Mouse (Mus musculus) kidney, embryonic 14.5 days (tissue): Measurements from ENCODE around the gene Rbpjl. TPM values are rescaled to one million over a fixed set of nuclear protein-coding genes. Genes with fewer than 3 reads are reported as not detected.

Experiments used
- ATAC-seq: fragments of 200-750 bp; cut with Nextera tagmentation; 2 replicates; pipeline ENCODE4 v1.8.0; 2017; ENCODE audit warnings: moderate number of reproducible peaks, mild to moderate bottlenecking, moderate TSS enrichment, moderate library complexity; ENCODE audit not compliant: low FRiP score, low TSS enrichment
- H3K27ac ChIP-seq: fragments of 300-500 bp; sonication (generic); 2 replicates; pipeline ENCODE4 v1.5.1; 2014; ENCODE audit warnings: low read depth, mild to moderate bottlenecking, low read length, moderate library complexity, mixed read lengths
- H3K27me3 ChIP-seq: fragments of 300-500 bp; sonication (generic); 2 replicates; pipeline ENCODE4 v1.6.1; 2014; ENCODE audit warnings: mild to moderate bottlenecking, low read length; ENCODE audit not compliant: control insufficient read depth, insufficient read depth
- H3K36me3 ChIP-seq: fragments of 300-500 bp; sonication (generic); 2 replicates; pipeline ENCODE4 v1.6.1; 2014; ENCODE audit warnings: low read length, mixed read lengths; ENCODE audit not compliant: control insufficient read depth, insufficient read depth
- H3K4me1 ChIP-seq: fragments of 300-500 bp; sonication (generic); 2 replicates; pipeline ENCODE4 v1.6.1; 2014; ENCODE audit warnings: low read length, mixed read lengths; ENCODE audit not compliant: control insufficient read depth, insufficient read depth
- H3K4me2 ChIP-seq: fragments of 300-500 bp; sonication (generic); replicated peaks from 2 replicates; pipeline ENCODE4 v1.6.1; 2014; ENCODE audit warnings: low read depth, mild to moderate bottlenecking, low read length
- H3K4me3 ChIP-seq: fragments of 300-500 bp; sonication (generic); 2 replicates; pipeline ENCODE4 v1.5.1; 2014; ENCODE audit warnings: mild to moderate bottlenecking, low read length
- H3K9ac ChIP-seq: fragments of 300-500 bp; sonication (generic); 2 replicates; pipeline ENCODE4 v1.6.1; 2014; ENCODE audit warnings: low read depth, mild to moderate bottlenecking, low read length, moderate library complexity
- H3K9me3 ChIP-seq: fragments of 300-500 bp; sonication (generic); 2 replicates; pipeline ENCODE4 v1.6.1; 2016; ENCODE audit warnings: low read length; ENCODE audit not compliant: control insufficient read depth
- WGBS: fragments of 180-500 bp; shearing (Covaris S2); extraction: QIAGEN DNeasy Blood & Tissue Kit; methylation state at CpG from one replicate; pipeline ENCODE4 v1.1.7; 2014; 5-methylcytosine and 5-hydroxymethylcytosine counted together
- polyA plus RNA-seq: library from polyadenylated mRNA; unstranded; fragments of >200 nt; fragmentation: Nextera tagmentation; extraction: Ambion mirVana; gene quantifications from 2 replicates; pipeline ENCODE4 v1.2.1, GENCODE M21; 2014

Rbpjl gene
- polyA plus RNA-seq, 1 experiment from 2014 or later: not detected

GRCm38 (mm10) chr2:164421979-164422378, 19.0 kb downstream of the Rbpjl start:
- Histone ChIP-seq H3K9me3 (no peaks in the 10 kb centered on the region), H3K36me3 (peaks cover 14% of the 10 kb centered on the region; the same call in 1 of the 2 replicates), H3K4me1 (peaks cover 15% of the 10 kb centered on the region), H3K27me3 (no peaks in the 10 kb centered on the region), H3K27ac (no peak overlapping the region), H3K9ac (no peak overlapping the region), H3K4me2 (no peak overlapping the region), H3K4me3 (no peak overlapping the region)
- ATAC-seq: no peak
- WGBS: 73% methylated on average over 8 of the region's 8 CpGs

GRCm38 (mm10) chr2:164422675-164423393, 19.9 kb downstream of the Rbpjl start:
- WGBS: 83% methylated on average over 15 of the region's 15 CpGs
- no peaks in the 10 kb centered on the region for H3K27me3 ChIP-seq
- no peaks in the 10 kb centered on the region for H3K9me3 ChIP-seq
- peaks cover 22% of the 10 kb centered on the region; the same call in 1 of the 2 replicates for H3K36me3 ChIP-seq
- peaks cover 12% of the 10 kb centered on the region for H3K4me1 ChIP-seq
- ATAC-seq: no peak
- no peak overlapping the region for H3K4me2 ChIP-seq
- H3K9ac ChIP-seq: no peak overlapping the region
- H3K27ac ChIP-seq: no peak overlapping the region
- H3K4me3 ChIP-seq: no peak overlapping the region

GRCm38 (mm10) chr2:164423464-164423863, 20.5 kb downstream of the Rbpjl start:
- Histone ChIP-seq H3K9ac (no peak overlapping the region), H3K27me3 (no peaks in the 10 kb centered on the region), H3K36me3 (peaks cover 26% of the 10 kb centered on the region; the same call in 1 of the 2 replicates), H3K4me3 (no peak overlapping the region), H3K4me1 (peaks cover 11% of the 10 kb centered on the region), H3K27ac (no peak overlapping the region), H3K4me2 (no peak overlapping the region), H3K9me3 (no peaks in the 10 kb centered on the region)
- ATAC-seq: no peak
- 73% methylated on average over 11 of the region's 11 CpGs for WGBS

GRCm38 (mm10) chr2:164424406-164424805, 21.5 kb downstream of the Rbpjl start:
- 89% methylated on average over 8 of the region's 8 CpGs for WGBS
- Histone ChIP-seq H3K9me3 (no peaks in the 10 kb centered on the region), H3K4me2 (no peak overlapping the region), H3K36me3 (peaks cover 34% of the 10 kb centered on the region; the same call in 1 of the 2 replicates), H3K4me1 (peaks cover 4% of the 10 kb centered on the region; the same call in 1 of the 2 replicates), H3K4me3 (no peak overlapping the region), H3K9ac (no peak overlapping the region), H3K27me3 (no peaks in the 10 kb centered on the region), H3K27ac (no peak overlapping the region)
- no peak for ATAC-seq

- H3K27ac ChIP-seq: no peak overlapping the region
- 84% methylated on average over 5 of the region's 5 CpGs for WGBS
- H3K9ac ChIP-seq: no peak overlapping the region
- ATAC-seq: no peak
- no peak overlapping the region for H3K4me3 ChIP-seq
- H3K4me2 ChIP-seq: no peak overlapping the region
- peaks cover 35% of the 10 kb centered on the region; the same call in 1 of the 2 replicates for H3K36me3 ChIP-seq
- H3K9me3 ChIP-seq: no peaks in the 10 kb centered on the region
- H3K4me1 ChIP-seq: peaks cover under 1% of the 10 kb centered on the region; the same call in 1 of the 2 replicates
- H3K27me3 ChIP-seq: no peaks in the 10 kb centered on the region
Observed at GRCm38 (mm10) chr2:164425401-164425800, 22.5 kb downstream of the Rbpjl start.

GRCm38 (mm10) chr2:164426121-164426520, 23.2 kb downstream of the Rbpjl start:
- Histone ChIP-seq H3K4me1 (peaks cover 8% of the 10 kb centered on the region), H3K27me3 (no peaks in the 10 kb centered on the region), H3K4me2 (no peak overlapping the region), H3K9me3 (no peaks in the 10 kb centered on the region), H3K9ac (no peak overlapping the region), H3K27ac (no peak overlapping the region), H3K36me3 (peaks cover 35% of the 10 kb centered on the region; the same call in 1 of the 2 replicates), H3K4me3 (no peak overlapping the region)
- ATAC-seq: peak; percentile 51; the same call in 1 of the 2 replicates
- WGBS: 26% methylated on average over 12 of the region's 12 CpGs

- 74% methylated on average over 5 of the region's 5 CpGs for WGBS
Observed at GRCm38 (mm10) chr2:164426952-164427351, 24.0 kb downstream of the Rbpjl start.

GRCm38 (mm10) chr2:164428451-164428850, 25.5 kb downstream of the Rbpjl start:
- peaks cover 31% of the 10 kb centered on the region for H3K4me1 ChIP-seq
- H3K4me3 ChIP-seq: no peak overlapping the region
- H3K36me3 ChIP-seq: peaks cover 35% of the 10 kb centered on the region; the same call in 1 of the 2 replicates
- H3K9ac ChIP-seq: no peak overlapping the region
- no peaks in the 10 kb centered on the region for H3K9me3 ChIP-seq
- 30% methylated on average over 5 of the region's 5 CpGs for WGBS
- H3K27me3 ChIP-seq: no peaks in the 10 kb centered on the region
- no peak overlapping the region for H3K27ac ChIP-seq
- H3K4me2 ChIP-seq: no peak overlapping the region
- no peak for ATAC-seq

More at GRCm38 (mm10) chr2:164426952-164427351, 24.0 kb downstream of the Rbpjl start:
- no peak overlapping the region for H3K27ac ChIP-seq
- no peak overlapping the region for H3K4me3 ChIP-seq
- peaks cover 16% of the 10 kb centered on the region for H3K4me1 ChIP-seq
- H3K36me3 ChIP-seq: peaks cover 35% of the 10 kb centered on the region; the same call in 1 of the 2 replicates
- no peaks in the 10 kb centered on the region for H3K9me3 ChIP-seq
- H3K27me3 ChIP-seq: no peaks in the 10 kb centered on the region
- no peak overlapping the region for H3K4me2 ChIP-seq
- no peak overlapping the region for H3K9ac ChIP-seq
- ATAC-seq: no peak

GRCm38 (mm10) chr2:164429881-164430615, 27.1 kb downstream of the Rbpjl start:
- H3K4me2 ChIP-seq: no peak overlapping the region
- no peak overlapping the region; the same call in 1 of the 2 replicates for H3K27ac ChIP-seq
- ATAC-seq: no peak
- H3K36me3 ChIP-seq: peaks cover 24% of the 10 kb centered on the region; the same call in 1 of the 2 replicates
- peaks cover 47% of the 10 kb centered on the region for H3K4me1 ChIP-seq
- no peak overlapping the region for H3K4me3 ChIP-seq
- H3K9ac ChIP-seq: no peak overlapping the region
- no peaks in the 10 kb centered on the region for H3K27me3 ChIP-seq
- WGBS: 51% methylated on average over 15 of the region's 15 CpGs
- H3K9me3 ChIP-seq: no peaks in the 10 kb centered on the region
